Mouse (Mus musculus) c-Kit-positive CD71-positive TER-119-negative erythroid progenitor cells, embryonic 14.5 days (primary cell): Measurements from ENCODE around the gene Vdac1.
A peak's percentile ranks its signal among the peaks of the same experiment; 100 is the strongest.
"Not testable (repeated sequence)": the region's sequence is repeated elsewhere in the genome, so short reads cannot be mapped to it uniquely, and the experiment has no call there.

ENCODE experiments used
- DNase-seq: peaks from one replicate; pipeline ENCODE4 v3.0.0-alpha.2; 2013; ENCODE audit warnings: low read depth

The Vdac1 gene

DNA sequence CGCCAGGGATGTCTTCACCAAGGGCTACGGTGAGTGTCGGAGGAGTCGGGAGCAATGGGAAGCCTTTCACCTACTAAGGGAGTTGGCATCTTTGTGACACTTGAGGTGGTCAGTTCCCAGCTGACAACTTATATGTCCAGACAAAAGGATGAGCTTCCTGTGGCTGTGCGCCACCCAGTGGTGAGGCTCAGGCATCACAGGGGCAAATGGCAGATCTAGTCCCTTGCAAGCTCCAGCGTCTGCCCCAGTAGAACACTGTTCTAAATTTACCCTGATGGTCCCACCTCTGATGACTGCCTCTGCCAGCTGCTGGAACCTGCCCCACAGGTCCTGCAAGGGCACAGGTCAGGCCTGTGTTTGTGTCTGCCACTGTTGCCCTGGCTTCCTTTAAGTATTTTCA, 13.7 kb downstream of the Vdac1 start:
- DNase-seq = peak; percentile 42

DNA sequence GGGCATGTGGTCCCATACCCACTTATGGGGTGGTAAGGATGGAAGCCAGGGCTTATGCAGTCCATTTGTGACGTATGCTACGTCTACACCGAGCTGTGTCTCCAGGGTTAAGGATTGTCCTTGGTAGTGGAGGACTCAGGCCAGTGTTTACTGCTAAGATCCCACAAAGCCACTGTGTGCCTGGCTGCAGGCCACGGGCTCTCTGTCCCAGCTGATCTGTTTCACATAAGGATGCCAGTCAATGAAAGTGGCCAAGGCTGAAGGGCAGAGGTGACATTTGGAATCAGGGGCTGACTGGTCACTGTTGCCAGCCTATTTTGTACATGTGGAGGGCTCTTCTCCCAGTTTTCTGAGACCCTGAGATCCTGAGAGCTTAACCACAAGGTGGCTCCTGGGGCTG, 16.9 kb downstream of the Vdac1 start:
- DNase-seq = no peak

- DNase-seq = no peak
Measured at GRCm38 (mm10) chr11:52379241-52379640, 18.6 kb downstream of the Vdac1 start.

- no peak for DNase-seq
Measured at GRCm38 (mm10) chr11:52383741-52384140, 23.1 kb downstream of the Vdac1 start.

GRCm38 (mm10) chr11:52384667-52385066, 24.0 kb downstream of the Vdac1 start:
- DNase-seq = no peak

GRCm38 (mm10) chr11:52386892-52387291, 26.2 kb downstream of the Vdac1 start:
- no peak for DNase-seq

DNA sequence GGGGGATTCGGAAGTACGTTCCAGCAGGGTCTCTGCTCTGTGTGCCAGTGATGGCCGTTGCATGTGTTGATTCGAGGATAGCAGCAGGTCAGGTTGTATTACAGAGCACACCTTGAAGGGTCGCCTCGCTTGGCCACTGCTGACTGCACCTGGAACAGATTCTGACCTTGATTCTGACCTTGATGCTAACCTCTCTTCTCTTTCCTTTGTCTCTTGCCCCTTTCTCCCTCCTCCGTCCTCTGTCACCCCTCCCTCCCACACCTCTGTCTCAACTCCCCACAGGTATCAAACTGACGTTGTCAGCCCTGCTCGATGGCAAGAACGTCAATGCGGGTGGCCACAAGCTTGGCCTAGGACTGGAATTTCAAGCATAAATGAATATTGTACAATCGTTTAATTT, 27.5 kb downstream of the Vdac1 start:
- DNase-seq = no peak

- not testable (repeated sequence) for DNase-seq
Measured at GRCm38 (mm10) chr11:52388979-52389378, 28.3 kb downstream of the Vdac1 start.

GRCm38 (mm10) chr11:52389933-52390332, 29.3 kb downstream of the Vdac1 start:
- no peak for DNase-seq

GRCm38 (mm10) chr11:52394494-52394893, 33.8 kb downstream of the Vdac1 start:
- no peak for DNase-seq

- peak; percentile 23 for DNase-seq
Measured at GRCm38 (mm10) chr11:52395343-52395742, 34.7 kb downstream of the Vdac1 start.

DNA sequence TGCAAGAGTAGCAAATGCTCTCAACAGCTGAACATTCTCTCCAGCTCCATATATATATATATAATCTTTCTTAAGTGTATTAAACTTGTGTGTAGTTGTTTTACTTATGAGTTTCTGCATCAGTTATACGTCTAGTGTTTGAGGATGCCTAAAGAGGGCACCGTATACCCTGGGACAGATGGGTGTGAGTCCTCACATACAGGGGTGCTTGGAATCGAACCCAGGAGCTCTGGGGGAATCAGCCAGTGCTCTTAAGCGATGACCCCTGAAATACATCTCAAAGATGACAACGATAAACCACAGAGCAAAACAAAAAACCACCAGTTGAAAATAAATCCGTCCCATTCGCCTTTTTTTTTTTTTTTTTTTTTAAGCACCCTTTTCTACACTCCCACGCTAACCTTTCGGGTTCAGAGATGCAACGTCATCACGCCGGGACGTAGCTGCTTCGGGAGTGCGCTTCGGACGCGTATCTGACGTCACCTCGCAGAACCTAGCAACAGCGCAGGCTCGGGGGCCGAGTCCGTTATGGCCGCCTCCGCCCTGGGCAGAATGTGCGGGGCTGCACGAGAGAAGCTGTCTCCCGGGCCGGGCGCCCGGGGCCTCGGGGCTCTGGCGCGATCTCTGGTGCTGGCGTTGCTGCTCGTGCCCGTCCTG, 35.4 kb downstream of the Vdac1 start, which contains the start of gene 9530068E07Rik:
Gene 9530068E07Rik (plus strand): TSS at position 489 of the 657 bp plus-strand sequence.
- DNase-seq = peak; percentile 94

DNA sequence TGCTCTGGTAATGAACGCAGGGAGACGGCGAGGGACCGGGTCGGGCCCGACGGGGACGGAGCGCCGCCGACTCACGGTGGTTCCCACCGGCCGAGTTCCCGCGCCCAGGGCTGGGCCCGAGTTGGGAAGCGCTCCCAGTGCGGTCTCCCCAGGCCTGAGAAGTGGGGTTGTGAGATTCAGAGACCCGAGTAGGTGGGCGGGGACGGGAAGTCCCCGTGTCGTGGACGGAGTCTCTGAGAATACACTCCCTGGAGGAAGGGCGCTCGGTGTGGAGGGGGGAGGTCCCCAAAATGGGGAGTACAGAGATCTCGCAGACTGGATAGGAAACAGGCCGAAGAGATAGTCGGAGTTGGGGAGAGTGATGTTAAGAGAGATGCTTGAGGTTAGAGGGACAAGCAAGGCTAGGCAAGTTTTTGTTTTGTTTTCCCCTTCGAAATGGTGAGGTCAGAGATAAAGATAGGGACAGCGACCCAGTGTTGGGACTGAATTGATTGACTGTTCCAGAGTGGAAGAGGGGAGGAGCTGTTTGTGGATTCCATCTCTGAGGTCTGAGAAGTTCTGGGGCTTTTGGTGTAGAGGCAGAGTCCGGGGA, 36.0 kb downstream of the Vdac1 start:
- peak; percentile 29 for DNase-seq

- no peak for DNase-seq
Measured at GRCm38 (mm10) chr11:52397385-52397987, 36.8 kb downstream of the Vdac1 start.

DNA sequence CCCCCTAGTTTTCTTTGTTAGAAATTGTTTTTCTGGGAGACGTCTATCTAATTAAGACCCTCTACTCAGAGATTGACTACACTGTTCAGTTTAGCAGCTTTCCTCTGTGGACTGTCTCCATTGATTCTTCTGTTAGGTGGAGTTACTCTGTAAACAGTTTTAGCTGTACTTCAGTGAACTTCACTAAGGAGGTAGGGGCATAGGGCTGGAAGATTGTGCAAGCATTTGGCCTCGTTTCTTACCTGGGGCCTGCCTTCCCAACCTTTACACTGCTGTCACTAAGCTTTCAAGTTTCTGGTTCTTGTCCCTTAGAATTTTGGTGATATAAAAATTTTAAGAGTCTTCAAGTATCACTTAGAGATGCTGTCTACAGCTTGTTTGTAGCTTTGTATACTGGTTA, 40.8 kb downstream of the Vdac1 start:
- DNase-seq = no peak

- no peak for DNase-seq
Measured at GRCm38 (mm10) chr11:52402566-52402965, 41.9 kb downstream of the Vdac1 start.

DNA sequence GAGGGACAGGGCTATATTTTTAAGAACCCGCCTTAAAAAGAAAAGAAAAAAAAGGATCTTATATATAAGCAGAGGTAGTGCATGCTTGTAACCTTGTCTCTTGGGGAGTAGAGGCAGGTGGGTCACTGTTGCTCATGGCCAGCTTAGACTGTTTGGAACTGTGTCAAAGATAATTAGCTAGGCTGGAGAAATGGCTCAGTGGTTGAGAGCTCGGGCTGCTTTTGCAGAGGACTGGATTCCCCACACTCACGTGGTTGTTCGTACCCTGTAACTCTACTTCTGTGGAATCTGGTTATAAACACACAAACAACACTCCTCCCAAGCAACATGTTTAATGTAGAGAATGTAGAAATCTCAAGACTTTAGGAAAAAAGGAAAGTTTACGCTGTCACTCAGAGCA, 43.5 kb downstream of the Vdac1 start:
- DNase-seq = no peak

DNA sequence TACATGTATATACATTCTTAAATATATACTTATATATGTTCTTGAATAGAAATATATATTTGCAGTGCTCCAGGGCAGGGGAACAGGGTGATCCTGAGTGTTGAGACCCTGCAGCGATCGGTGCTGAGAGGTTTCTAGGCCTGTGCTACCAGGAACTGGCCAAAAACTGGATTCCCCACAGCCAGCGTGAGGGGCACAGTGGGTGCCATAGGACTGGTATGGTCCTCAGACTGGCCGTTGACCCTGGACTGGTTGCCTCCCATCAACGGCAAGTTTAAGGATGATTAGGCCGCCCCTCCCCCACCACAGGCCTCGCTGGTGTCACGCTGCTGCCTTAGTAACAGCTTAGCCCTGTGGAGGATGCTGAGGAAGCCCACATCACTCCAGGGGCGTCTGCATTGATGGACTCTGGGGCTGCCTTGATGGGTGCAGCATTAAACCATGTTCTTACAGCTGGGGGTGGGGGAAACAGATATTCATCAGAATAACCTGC, 44.6 kb downstream of the Vdac1 start:
- no peak for DNase-seq

DNA sequence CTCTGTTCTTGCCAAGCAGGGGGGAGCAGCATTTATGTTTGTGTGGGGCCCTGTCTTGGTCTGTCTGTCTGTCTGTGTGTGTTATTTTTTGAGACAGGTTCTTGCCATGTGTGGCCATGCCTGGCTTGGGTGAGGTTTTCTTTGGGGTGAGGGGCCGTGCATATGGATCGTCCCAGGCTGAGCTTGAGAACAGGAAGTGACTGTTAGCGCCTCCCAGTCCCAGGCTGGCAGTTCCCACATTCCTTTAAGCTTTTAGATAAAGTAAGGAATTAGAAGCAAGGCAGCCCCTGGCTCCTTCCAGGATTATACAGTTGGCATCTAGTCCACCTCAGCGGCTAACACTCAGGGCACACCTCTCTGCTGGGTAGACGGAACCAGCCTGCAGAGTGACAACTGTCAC, 48.7 kb downstream of the Vdac1 start:
- no peak for DNase-seq

- DNase-seq = no peak
Measured at GRCm38 (mm10) chr11:52418358-52418757, 57.7 kb downstream of the Vdac1 start.

DNA sequence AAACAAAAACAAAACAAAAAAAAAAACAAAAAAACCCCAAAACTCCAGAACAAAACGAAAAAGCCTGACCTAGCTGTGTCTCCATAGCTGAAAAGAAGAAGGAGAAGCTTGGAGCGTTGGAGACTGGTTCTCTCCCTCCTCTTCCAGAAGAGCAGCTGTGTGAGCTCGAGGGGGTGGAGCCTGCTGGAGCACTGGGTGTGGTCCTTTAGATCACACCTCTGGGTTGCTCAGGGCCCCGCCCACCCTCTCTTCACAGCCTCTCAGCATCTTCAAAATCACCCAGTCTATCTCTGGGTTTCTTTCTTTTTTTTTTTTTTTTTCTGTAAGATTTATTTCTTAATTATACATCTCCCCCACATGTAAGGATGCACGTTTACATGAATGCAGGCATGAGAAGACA, 58.6 kb downstream of the Vdac1 start:
- DNase-seq = peak; percentile 32

DNA sequence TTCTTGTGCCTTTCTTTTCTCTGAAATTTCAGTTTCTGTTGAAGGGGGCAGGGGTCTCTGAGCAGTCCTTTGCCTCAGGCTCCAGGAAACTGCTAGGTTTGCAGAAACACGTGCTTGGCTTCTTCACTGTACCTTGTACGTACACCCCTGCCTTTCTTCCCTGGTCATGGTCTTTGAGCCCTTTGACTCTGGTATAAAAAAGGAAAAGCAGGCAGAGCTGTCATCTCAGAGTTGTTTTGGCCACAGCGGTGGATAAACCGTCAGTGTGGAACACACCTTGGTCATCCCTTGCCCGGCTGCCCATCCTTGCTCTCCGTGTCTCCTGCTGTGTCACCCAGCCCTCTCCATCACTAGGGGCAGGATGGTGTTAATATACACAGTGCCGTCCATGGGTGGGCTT, 59.2 kb downstream of the Vdac1 start:
- no peak for DNase-seq

- DNase-seq = no peak
Measured at GRCm38 (mm10) chr11:52420296-52421052, 59.8 kb downstream of the Vdac1 start.
